Mouse (Mus musculus): Measurements from ENCODE around the gene Olfr1368. TPM values are rescaled to one million over a fixed set of nuclear protein-coding genes. Genes with fewer than 3 reads are reported as not detected.
"Not testable (repeated sequence)": the region's sequence is repeated elsewhere in the genome, so short reads cannot be mapped to it uniquely, and the experiment has no call there.

The Olfr1368 gene
- polyA plus RNA-seq, 1 experiment from 2014 or later, result not detected

GRCm38 (mm10) chr13:21159475-21159819, 13.8 kb upstream of the Olfr1368 start:
- ATAC-seq (ENCODE audit: low FRiP score), result no peak
- under 1% methylated on average over 15 of the region's 15 CpGs for WGBS
- no peaks in the 10 kb centered on the region for H3K36me3 ChIP-seq (replicated peaks; ENCODE audit: control insufficient read depth, insufficient read depth)
- H3K4me2 ChIP-seq (replicated peaks), result peak overlapping the region; percentile 81
- no peaks in the 10 kb centered on the region for H3K27me3 ChIP-seq (ENCODE audit: control insufficient read depth, insufficient read depth, low read length)
- DNase-seq (ENCODE audit: low spot score), result peak; percentile 42
- no peaks in the 10 kb centered on the region for H3K9me3 ChIP-seq (ENCODE audit: control insufficient read depth, low read length)
- peak overlapping the region; percentile 64 for H3K4me3 ChIP-seq (replicated peaks; ENCODE audit: low read length)
- H3K4me1 ChIP-seq (replicated peaks; ENCODE audit: control insufficient read depth, insufficient read depth, low read length), result 0 out of 2 replicates have a peak, but pooled peaks cover 10% of the 10 kb centered on the region
- no peak overlapping the region for H3K27ac ChIP-seq
- peak overlapping the region; percentile 57 for H3K9ac ChIP-seq

GRCm38 (mm10) chr13:21158785-21159474, 13.3 kb upstream of the Olfr1368 start:
- peak overlapping the region; percentile 81 for H3K4me2 ChIP-seq (replicated peaks)
- H3K27ac ChIP-seq, result no peak overlapping the region
- 0 out of 2 replicates have a peak, but pooled peaks cover 10% of the 10 kb centered on the region for H3K4me1 ChIP-seq (replicated peaks; ENCODE audit: control insufficient read depth, insufficient read depth, low read length)
- H3K36me3 ChIP-seq (replicated peaks; ENCODE audit: control insufficient read depth, insufficient read depth), result no peaks in the 10 kb centered on the region
- peak overlapping the region; percentile 57 for H3K9ac ChIP-seq
- H3K4me3 ChIP-seq (replicated peaks; ENCODE audit: low read length), result peak overlapping the region; percentile 64
- H3K27me3 ChIP-seq (ENCODE audit: control insufficient read depth, insufficient read depth, low read length), result no peaks in the 10 kb centered on the region
- peak; percentile 47; the same call in 1 of the 2 replicates for ATAC-seq (ENCODE audit: low FRiP score)
- H3K9me3 ChIP-seq (ENCODE audit: control insufficient read depth, low read length), result no peaks in the 10 kb centered on the region
- DNase-seq (ENCODE audit: low spot score), result peak; percentile 88
- under 1% methylated on average over 19 of the region's 19 CpGs for WGBS

GRCm38 (mm10) chr13:21158071-21158470, 12.4 kb upstream of the Olfr1368 start:
- WGBS, result 5% methylated on average over 9 of the region's 9 CpGs
- no peak for DNase-seq (ENCODE audit: low spot score)
- H3K4me3 ChIP-seq (replicated peaks; ENCODE audit: low read length), result peak overlapping the region; percentile 64

GRCm38 (mm10) chr13:21155888-21156287, 10.2 kb upstream of the Olfr1368 start:
- Histone ChIP-seq H3K4me1 (replicated peaks; ENCODE audit: control insufficient read depth, insufficient read depth, low read length) (0 out of 2 replicates have a peak, but pooled peaks cover 10% of the 10 kb centered on the region), H3K9me3 (ENCODE audit: control insufficient read depth, low read length) (no peaks in the 10 kb centered on the region), H3K4me3 (replicated peaks; ENCODE audit: low read length) (no peak overlapping the region), H3K9ac (no peak overlapping the region), H3K36me3 (replicated peaks; ENCODE audit: control insufficient read depth, insufficient read depth) (no peaks in the 10 kb centered on the region), H3K27ac (no peak overlapping the region), H3K4me2 (replicated peaks) (no peak overlapping the region), H3K27me3 (ENCODE audit: control insufficient read depth, insufficient read depth, low read length) (no peaks in the 10 kb centered on the region)
- no peak for ATAC-seq (ENCODE audit: low FRiP score)
- 85% methylated on average over 5 of the region's 5 CpGs for WGBS
- DNase-seq (ENCODE audit: low spot score), result no peak

More at GRCm38 (mm10) chr13:21158071-21158470, 12.4 kb upstream of the Olfr1368 start:
- H3K4me2 ChIP-seq (replicated peaks), result peak overlapping the region; percentile 81
- no peaks in the 10 kb centered on the region for H3K27me3 ChIP-seq (ENCODE audit: control insufficient read depth, insufficient read depth, low read length)
- H3K9ac ChIP-seq, result no peak overlapping the region
- H3K36me3 ChIP-seq (replicated peaks; ENCODE audit: control insufficient read depth, insufficient read depth), result no peaks in the 10 kb centered on the region
- no peak for ATAC-seq (ENCODE audit: low FRiP score)
- H3K27ac ChIP-seq, result no peak overlapping the region
- H3K4me1 ChIP-seq (replicated peaks; ENCODE audit: control insufficient read depth, insufficient read depth, low read length), result 0 out of 2 replicates have a peak, but pooled peaks cover 10% of the 10 kb centered on the region
- no peaks in the 10 kb centered on the region for H3K9me3 ChIP-seq (ENCODE audit: control insufficient read depth, low read length)

- Histone ChIP-seq H3K4me2 (replicated peaks) (no peak overlapping the region), H3K9ac (no peak overlapping the region), H3K9me3 (ENCODE audit: control insufficient read depth, low read length) (no peaks in the 10 kb centered on the region), H3K4me3 (replicated peaks; ENCODE audit: low read length) (no peak overlapping the region), H3K27ac (no peak overlapping the region), H3K36me3 (replicated peaks; ENCODE audit: control insufficient read depth, insufficient read depth) (no peaks in the 10 kb centered on the region), H3K27me3 (ENCODE audit: control insufficient read depth, insufficient read depth, low read length) (no peaks in the 10 kb centered on the region), H3K4me1 (replicated peaks; ENCODE audit: control insufficient read depth, insufficient read depth, low read length) (no peaks in the 10 kb centered on the region)
- DNase-seq (ENCODE audit: low spot score), result no peak
- 49% methylated on average over 8 of the region's 8 CpGs for WGBS
- ATAC-seq (ENCODE audit: low FRiP score), result no peak
Measured at GRCm38 (mm10) chr13:21142421-21142820, 3.2 kb downstream of the Olfr1368 start.

GRCm38 (mm10) chr13:21129339-21129738, 16.3 kb downstream of the Olfr1368 start, which contains the start of gene Olfr263:
Gene Olfr263 (plus strand): TSS chr13:21129639.
- H3K27ac ChIP-seq; H3K27me3 ChIP-seq (ENCODE audit: control insufficient read depth, insufficient read depth, low read length); H3K36me3 ChIP-seq (replicated peaks; ENCODE audit: control insufficient read depth, insufficient read depth); DNase-seq (ENCODE audit: low spot score); H3K9me3 ChIP-seq (ENCODE audit: control insufficient read depth, low read length); ATAC-seq (ENCODE audit: low FRiP score); H3K4me1 ChIP-seq (replicated peaks; ENCODE audit: control insufficient read depth, insufficient read depth, low read length); H3K4me2 ChIP-seq (replicated peaks); H3K9ac ChIP-seq; H3K4me3 ChIP-seq (replicated peaks; ENCODE audit: low read length): not testable (repeated sequence)
- WGBS, result 76% methylated on average over 3 of the region's 3 CpGs

GRCm38 (mm10) chr13:21114121-21114520, 31.5 kb downstream of the Olfr1368 start:
- H3K4me3 ChIP-seq (replicated peaks; ENCODE audit: low read length), result no peak overlapping the region
- H3K4me1 ChIP-seq (replicated peaks; ENCODE audit: control insufficient read depth, insufficient read depth, low read length), result no peaks in the 10 kb centered on the region
- H3K4me2 ChIP-seq (replicated peaks), result no peak overlapping the region
- ATAC-seq (ENCODE audit: low FRiP score) (no peak), DNase-seq (ENCODE audit: low spot score) (no peak)
- H3K27ac ChIP-seq, result no peak overlapping the region
- H3K36me3 ChIP-seq (replicated peaks; ENCODE audit: control insufficient read depth, insufficient read depth), result no peaks in the 10 kb centered on the region
- H3K9me3 ChIP-seq (ENCODE audit: control insufficient read depth, low read length), result no peaks in the 10 kb centered on the region
- no peaks in the 10 kb centered on the region for H3K27me3 ChIP-seq (ENCODE audit: control insufficient read depth, insufficient read depth, low read length)
- no peak overlapping the region for H3K9ac ChIP-seq
- WGBS, result 86% methylated on average over 4 of the region's 4 CpGs

- H3K9me3 ChIP-seq (ENCODE audit: control insufficient read depth, low read length); H3K27ac ChIP-seq; ATAC-seq (ENCODE audit: low FRiP score); H3K4me2 ChIP-seq (replicated peaks); H3K36me3 ChIP-seq (replicated peaks; ENCODE audit: control insufficient read depth, insufficient read depth); H3K4me1 ChIP-seq (replicated peaks; ENCODE audit: control insufficient read depth, insufficient read depth, low read length); H3K4me3 ChIP-seq (replicated peaks; ENCODE audit: low read length); DNase-seq (ENCODE audit: low spot score); H3K9ac ChIP-seq; H3K27me3 ChIP-seq (ENCODE audit: control insufficient read depth, insufficient read depth, low read length): not testable (repeated sequence)
- WGBS, result 62% methylated on average over 3 of the region's 3 CpGs
Measured at GRCm38 (mm10) chr13:21111183-21111582, 34.5 kb downstream of the Olfr1368 start, which contains the start of gene Olfr1369-ps1. Gene Olfr1369-ps1 (plus strand): TSS chr13:21111483.

GRCm38 (mm10) chr13:21110441-21110840, 35.2 kb downstream of the Olfr1368 start:
- H3K27ac ChIP-seq, result no peak overlapping the region
- no peaks in the 10 kb centered on the region for H3K4me1 ChIP-seq (replicated peaks; ENCODE audit: control insufficient read depth, insufficient read depth, low read length)
- no peaks in the 10 kb centered on the region for H3K36me3 ChIP-seq (replicated peaks; ENCODE audit: control insufficient read depth, insufficient read depth)
- ATAC-seq (ENCODE audit: low FRiP score) (no peak), DNase-seq (ENCODE audit: low spot score) (no peak)
- H3K27me3 ChIP-seq (ENCODE audit: control insufficient read depth, insufficient read depth, low read length), result no peaks in the 10 kb centered on the region
- 88% methylated on average over 6 of the region's 6 CpGs for WGBS
- no peaks in the 10 kb centered on the region for H3K9me3 ChIP-seq (ENCODE audit: control insufficient read depth, low read length)
- no peak overlapping the region for H3K4me3 ChIP-seq (replicated peaks; ENCODE audit: low read length)
- no peak overlapping the region for H3K9ac ChIP-seq
- H3K4me2 ChIP-seq (replicated peaks), result no peak overlapping the region
